Mouse (Mus musculus): ENCODE data around the gene Bri3bp.

The Bri3bp gene

GRCm38 (mm10) chr5:125457538-125457937 is 16.2 kb downstream of the Bri3bp start:
- no peak for DNase-seq

GRCm38 (mm10) chr5:125460574-125460973 is 19.2 kb downstream of the Bri3bp start:
- DNase-seq: no peak

GRCm38 (mm10) chr5:125461868-125462445 is 20.6 kb downstream of the Bri3bp start:
- DNase-seq: peak; percentile 79

- DNase-seq: no peak
These were observed 23.8 kb downstream of the Bri3bp start for GRCm38 (mm10) chr5:125465192-125465591.

GRCm38 (mm10) chr5:125465701-125466106 is 24.3 kb downstream of the Bri3bp start:
- peak; percentile 98 for DNase-seq

GRCm38 (mm10) chr5:125466483-125466882 is 25.1 kb downstream of the Bri3bp start:
- DNase-seq: no peak

- DNase-seq: no peak
These were observed 25.9 kb downstream of the Bri3bp start for GRCm38 (mm10) chr5:125467261-125467660.

- no peak for DNase-seq
These were observed 29.3 kb downstream of the Bri3bp start for GRCm38 (mm10) chr5:125470713-125471112.

- no peak for DNase-seq
These were observed 31.6 kb downstream of the Bri3bp start for GRCm38 (mm10) chr5:125472796-125473475.

- DNase-seq: no peak
These were observed 33.7 kb downstream of the Bri3bp start for GRCm38 (mm10) chr5:125475030-125475429.

GRCm38 (mm10) chr5:125475601-125476285 is 34.4 kb downstream of the Bri3bp start, which contains the start of gene Aacs:
Aacs (plus strand) TSS chr5:125475814.
- DNase-seq: peak; percentile 97

GRCm38 (mm10) chr5:125476286-125476625 is 34.9 kb downstream of the Bri3bp start:
- DNase-seq: no peak

GRCm38 (mm10) chr5:125476799-125477198 is 35.4 kb downstream of the Bri3bp start:
- DNase-seq: no peak

- no peak for DNase-seq
These were observed 36.2 kb downstream of the Bri3bp start for GRCm38 (mm10) chr5:125477533-125477932.

GRCm38 (mm10) chr5:125478037-125478436 is 36.7 kb downstream of the Bri3bp start:
- no peak for DNase-seq

- no peak for DNase-seq
These were observed 38.0 kb downstream of the Bri3bp start for GRCm38 (mm10) chr5:125479376-125479775.

- DNase-seq: no peak
These were observed 39.3 kb downstream of the Bri3bp start for GRCm38 (mm10) chr5:125480434-125481231.

- DNase-seq: no peak
These were observed 41.1 kb downstream of the Bri3bp start for GRCm38 (mm10) chr5:125482474-125482873.

- DNase-seq: no peak
These were observed 42.6 kb downstream of the Bri3bp start for GRCm38 (mm10) chr5:125483712-125484611.

GRCm38 (mm10) chr5:125485031-125485778 is 43.8 kb downstream of the Bri3bp start:
- peak; percentile 57 for DNase-seq

- DNase-seq: no peak
These were observed 44.7 kb downstream of the Bri3bp start for GRCm38 (mm10) chr5:125486088-125486487.
